Mouse (Mus musculus) MEL (cell line): ENCODE results near the gene Dap. TPM values are rescaled to one million over a fixed set of nuclear protein-coding genes. Genes with fewer than 3 reads are reported as not detected.

Source experiments
- DNase-seq: peaks from one replicate; pipeline ENCODE4 v3.0.0; 2011; ENCODE audit warnings: low read depth, low spot score
- H3K27ac ChIP-seq: 2 replicates; pipeline ENCODE4 v1.5.1; 2012; ENCODE audit warnings: low read depth, mild to moderate bottlenecking, control low read depth, low read length, moderate library complexity; ENCODE audit not compliant: control insufficient read depth
- H3K27me3 ChIP-seq, 2 experiments: fragments of 150-350 bp in 1 of 2; sonication (generic) in 1 of 2; 2 replicates each; pipeline ENCODE4 v1.6.1; 2012; ENCODE audit warnings: low read length in 2 of 2, mild to moderate bottlenecking in 2 of 2, improper control_type of control experiment in 1 of 2, moderate library complexity in 1 of 2; ENCODE audit not compliant: insufficient read depth in 2 of 2, control insufficient read depth in 1 of 2
- H3K36me3 ChIP-seq, 2 experiments: 2 replicates each; pipeline ENCODE4 v1.6.1; 2012 to 2014; ENCODE audit warnings: low read length in 2 of 2, improper control_type of control experiment in 1 of 2, inconsistent platforms in 1 of 2, mild to moderate bottlenecking in 1 of 2; ENCODE audit not compliant: insufficient read depth in 2 of 2, control insufficient read depth in 1 of 2
- H3K4me1 ChIP-seq, 2 experiments: fragments of 150-350 bp in 1 of 2; sonication (generic) in 1 of 2; 2 replicates each; pipeline ENCODE4 v1.6.1; 2012; ENCODE audit warnings: low read length in 2 of 2, improper control_type of control experiment in 1 of 2, mild to moderate bottlenecking in 1 of 2; ENCODE audit not compliant: insufficient read depth in 2 of 2, control insufficient read depth in 1 of 2
- H3K4me3 ChIP-seq, 2 experiments: fragments of 150-350 bp in 1 of 2; sonication (generic) in 1 of 2; 2 replicates each; pipeline ENCODE4 v1.5.1; 2012; ENCODE audit warnings: low read depth in 2 of 2, low read length in 2 of 2, mild to moderate bottlenecking in 2 of 2, moderate library complexity in 2 of 2, control low read depth in 1 of 2, improper control_type of control experiment in 1 of 2; ENCODE audit not compliant: control insufficient read depth in 1 of 2, insufficient read depth in 1 of 2
- H3K79me2 ChIP-seq: 2 replicates; pipeline ENCODE4 v1.6.1; 2012; ENCODE audit warnings: mild to moderate bottlenecking, low read length, moderate library complexity; ENCODE audit not compliant: control insufficient read depth, poor library complexity, insufficient read depth
- H3K9ac ChIP-seq: 2 replicates; pipeline ENCODE4 v1.6.1; 2012; ENCODE audit warnings: low read depth, mild to moderate bottlenecking, control low read depth, low read length, moderate library complexity; ENCODE audit not compliant: control insufficient read depth, poor library complexity, severe bottlenecking
- H3K9me3 ChIP-seq: fragments of 150-350 bp; sonication (generic); replicated peaks from 2 replicates; pipeline ENCODE4 v1.6.1; 2012; ENCODE audit warnings: mild to moderate bottlenecking, low read length, improper control_type of control experiment, moderate library complexity; ENCODE audit not compliant: insufficient read depth
- BHLHE40 ChIP-seq: IDR thresholded peaks from 2 replicates; pipeline ENCODE4 v1.6.1; 2012; ENCODE audit warnings: low read depth, mild to moderate bottlenecking, inconsistent platforms, low read length, improper control_type of control experiment, borderline replicate concordance
- CHD1 ChIP-seq: IDR thresholded peaks from 2 replicates; pipeline ENCODE4 v1.6.1; 2012; ENCODE audit warnings: low read depth, mild to moderate bottlenecking, inconsistent platforms, low read length, improper control_type of control experiment
- CHD2 ChIP-seq: IDR thresholded peaks from 2 replicates; pipeline ENCODE4 v1.6.1; 2011; ENCODE audit warnings: low read length, improper control_type of control experiment
- CTCF ChIP-seq, 3 experiments: IDR thresholded peaks in 2 of 3; conservative IDR thresholded peaks in 1 of 3; 2 replicates each; pipeline ENCODE4 v1.5.1; 2011 to 2012; ENCODE audit warnings: low read length in 3 of 3, low read depth in 2 of 3, mild to moderate bottlenecking in 2 of 3, improper control_type of control experiment in 1 of 3, inconsistent platforms in 1 of 3, mixed read lengths in 1 of 3, moderate library complexity in 1 of 3; ENCODE audit not compliant: control insufficient read depth in 1 of 3, insufficient read depth in 1 of 3, poor library complexity in 1 of 3, severe bottlenecking in 1 of 3
- E2F4 ChIP-seq: IDR thresholded peaks from 2 replicates; pipeline ENCODE4 v1.6.1; 2011; ENCODE audit warnings: low read depth, low read length, improper control_type of control experiment, borderline replicate concordance
- ELF1 ChIP-seq: IDR thresholded peaks from 2 replicates; pipeline ENCODE4 v1.6.1; 2014; ENCODE audit warnings: low read depth, mild to moderate bottlenecking, inconsistent platforms, low read length, improper control_type of control experiment, moderate library complexity
- EP300 ChIP-seq, 2 experiments: IDR thresholded peaks; 2 replicates each; pipeline ENCODE4 v1.6.1; 2011; ENCODE audit warnings: improper control_type of control experiment in 2 of 2, low read length in 2 of 2, low read depth in 1 of 2, mild to moderate bottlenecking in 1 of 2
- ETS1 ChIP-seq: IDR thresholded peaks from 2 replicates; pipeline ENCODE4 v1.6.1; 2012; ENCODE audit warnings: low read depth, mild to moderate bottlenecking, inconsistent platforms, low read length, improper control_type of control experiment, moderate library complexity
- GABPA ChIP-seq: IDR thresholded peaks from 2 replicates; pipeline ENCODE4 v1.6.1; 2012; ENCODE audit warnings: low read depth, mild to moderate bottlenecking, inconsistent platforms, low read length, improper control_type of control experiment, moderate library complexity
- GATA1 ChIP-seq: IDR thresholded peaks from 2 replicates; pipeline ENCODE4 v1.6.1; 2011; ENCODE audit warnings: low read depth, low read length, improper control_type of control experiment
- KAT2A ChIP-seq: conservative IDR thresholded peaks from 2 replicates; pipeline ENCODE4 v1.6.1; 2012; ENCODE audit warnings: low read depth, low read length, improper control_type of control experiment, inconsistent platforms
- MAFK ChIP-seq: IDR thresholded peaks from 2 replicates; pipeline ENCODE4 v1.6.1; 2011; ENCODE audit warnings: low read depth, mild to moderate bottlenecking, low read length, improper control_type of control experiment, borderline replicate concordance
- MAX ChIP-seq: IDR thresholded peaks from 2 replicates; pipeline ENCODE4 v1.6.1; 2011; ENCODE audit warnings: low read length, improper control_type of control experiment
- MAZ ChIP-seq: IDR thresholded peaks from 2 replicates; pipeline ENCODE4 v1.6.1; 2012; ENCODE audit warnings: low read depth, mild to moderate bottlenecking, inconsistent platforms, low read length, improper control_type of control experiment
- MEF2A ChIP-seq: IDR thresholded peaks from 2 replicates; pipeline ENCODE4 v1.6.1; 2014; ENCODE audit warnings: low read depth, mild to moderate bottlenecking, inconsistent platforms, low read length, improper control_type of control experiment; ENCODE audit not compliant: poor library complexity, insufficient replicate concordance, severe bottlenecking; ENCODE audit errors: extremely low read depth
- MXI1 ChIP-seq: IDR thresholded peaks from 2 replicates; pipeline ENCODE4 v1.6.1; 2011; ENCODE audit warnings: mild to moderate bottlenecking, low read depth, low read length, improper control_type of control experiment
- MYB ChIP-seq: IDR thresholded peaks from 2 replicates; pipeline ENCODE4 v1.6.1; 2011; ENCODE audit warnings: mild to moderate bottlenecking, low read depth, low read length, improper control_type of control experiment
- MYC ChIP-seq: IDR thresholded peaks from 2 replicates; pipeline ENCODE4 v1.6.1; 2011; ENCODE audit warnings: low read depth, mild to moderate bottlenecking, low read length, improper control_type of control experiment, moderate library complexity
- NELFE ChIP-seq: IDR thresholded peaks from 2 replicates; pipeline ENCODE4 v1.6.1; 2011; ENCODE audit warnings: low read depth, low read length, improper control_type of control experiment
- NRF1 ChIP-seq: IDR thresholded peaks from 2 replicates; pipeline ENCODE4 v1.6.1; 2014; ENCODE audit warnings: low read depth, mild to moderate bottlenecking, inconsistent platforms, low read length, improper control_type of control experiment, moderate library complexity; ENCODE audit not compliant: poor library complexity, insufficient read depth, severe bottlenecking
- POLR2A ChIP-seq, 2 experiments: IDR thresholded peaks; 2 replicates each; pipeline ENCODE4 v1.6.1; 2011 to 2012; ENCODE audit warnings: low read length in 2 of 2, mild to moderate bottlenecking in 2 of 2, control low read depth in 1 of 2, improper control_type of control experiment in 1 of 2, low read depth in 1 of 2, moderate library complexity in 1 of 2; ENCODE audit not compliant: control insufficient read depth in 1 of 2, insufficient read depth in 1 of 2, poor library complexity in 1 of 2
- POLR2AphosphoS2 ChIP-seq: IDR thresholded peaks from 2 replicates; pipeline ENCODE4 v1.6.1; 2011; ENCODE audit warnings: low read length, improper control_type of control experiment
- RAD21 ChIP-seq: IDR thresholded peaks from 2 replicates; pipeline ENCODE4 v1.6.1; 2011; ENCODE audit warnings: mild to moderate bottlenecking, low read depth, low read length, improper control_type of control experiment
- RCOR1 ChIP-seq: IDR thresholded peaks from 2 replicates; pipeline ENCODE4 v1.6.1; 2012; ENCODE audit warnings: low read depth, mild to moderate bottlenecking, inconsistent platforms, low read length, improper control_type of control experiment
- SIN3A ChIP-seq: IDR thresholded peaks from 2 replicates; pipeline ENCODE4 v1.6.1; 2012; ENCODE audit warnings: low read length, improper control_type of control experiment, inconsistent platforms
- SMC3 ChIP-seq: IDR thresholded peaks from 2 replicates; pipeline ENCODE4 v1.6.1; 2011; ENCODE audit warnings: low read depth, low read length, improper control_type of control experiment
- TAL1 ChIP-seq: IDR thresholded peaks from 2 replicates; pipeline ENCODE4 v1.6.1; 2012; ENCODE audit warnings: mild to moderate bottlenecking, inconsistent platforms, low read length, moderate library complexity, mixed read lengths
- TBP ChIP-seq: IDR thresholded peaks from 2 replicates; pipeline ENCODE4 v1.8.0; 2011; ENCODE audit warnings: low read depth, low read length, improper control_type of control experiment
- TCF12 ChIP-seq: IDR thresholded peaks from 2 replicates; pipeline ENCODE4 v1.6.1; 2014; ENCODE audit warnings: low read depth, mild to moderate bottlenecking, inconsistent platforms, low read length, improper control_type of control experiment, moderate library complexity
- UBTF ChIP-seq: IDR thresholded peaks from 2 replicates; pipeline ENCODE4 v1.6.1; 2012; ENCODE audit warnings: low read depth, mild to moderate bottlenecking, inconsistent platforms, low read length, improper control_type of control experiment, moderate library complexity, borderline replicate concordance; ENCODE audit not compliant: insufficient read depth
- USF1 ChIP-seq: IDR thresholded peaks from 2 replicates; pipeline ENCODE4 v1.6.1; 2014; ENCODE audit warnings: low read depth, mild to moderate bottlenecking, inconsistent platforms, low read length, improper control_type of control experiment, moderate library complexity
- USF2 ChIP-seq, 2 experiments: IDR thresholded peaks; 2 replicates each; pipeline ENCODE4 v1.6.1; 2011 to 2012; ENCODE audit warnings: improper control_type of control experiment in 2 of 2, low read length in 2 of 2, borderline replicate concordance in 1 of 2, inconsistent platforms in 1 of 2, low read depth in 1 of 2, mild to moderate bottlenecking in 1 of 2; ENCODE audit not compliant: insufficient read depth in 1 of 2
- ZC3H11A ChIP-seq: IDR thresholded peaks from 2 replicates; pipeline ENCODE4 v1.6.1; 2012; ENCODE audit warnings: low read depth, mild to moderate bottlenecking, inconsistent platforms, low read length, improper control_type of control experiment
- ZKSCAN1 ChIP-seq: IDR thresholded peaks from 2 replicates; pipeline ENCODE4 v1.6.1; 2012; ENCODE audit warnings: low read depth, mild to moderate bottlenecking, inconsistent platforms, low read length, improper control_type of control experiment, moderate library complexity
- ZMIZ1 ChIP-seq: IDR thresholded peaks from 2 replicates; pipeline ENCODE4 v1.6.1; 2012; ENCODE audit warnings: low read depth, mild to moderate bottlenecking, inconsistent platforms, low read length, improper control_type of control experiment, moderate library complexity
- ZNF384 ChIP-seq: IDR thresholded peaks from 2 replicates; pipeline ENCODE4 v1.6.1; 2012; ENCODE audit warnings: low read depth, mild to moderate bottlenecking, inconsistent platforms, low read length, improper control_type of control experiment
- polyA plus RNA-seq, 2 experiments: library from polyadenylated mRNA; stranded (reverse) in 1 of 2; unstranded in 1 of 2; fragments of >175 nt in 1 of 2; fragments of >200 nt in 1 of 2; gene quantifications; 2 replicates each; pipeline versions ENCODE4 v1.2.1 to v1.2.4; 2012; ENCODE audit warnings: low replicate concordance in 2 of 2, low read depth in 1 of 2; ENCODE audit not compliant: insufficient read length in 2 of 2, insufficient read depth in 1 of 2, missing spikeins in 1 of 2
- total RNA-seq: library from RNA; depleted of rRNA; stranded (reverse); fragments of 300-350 nt; gene quantifications from 2 replicates; pipeline ENCODE4 v1.2.3, GENCODE M21; 2012; rRNA removed

Gene Dap
- total RNA-seq: 17.8 and 18.0 TPM in 2 replicates
- 10 to 100 TPM in 1 of 2 experiments, not detected in 1; 72.6 TPM for polyA plus RNA-seq

- Histone ChIP-seq H3K4me3 (peak within 1 kb of the TSS; percentile 85 to 87), H3K79me2 (peaks cover 3% of the 10 kb centered on the region; the same call in 1 of the 2 replicates), H3K4me1 (peaks cover 0 to 15% of the 10 kb centered on the region in 2 experiments; a peak in 2 of 4 replicates), H3K9me3 (no peaks in the 10 kb centered on the region), H3K27me3 (peaks cover 0 to 2% of the 10 kb centered on the region in 2 experiments; a peak in 1 of 4 replicates), H3K36me3 (peaks cover 0 to 11% of the 10 kb centered on the region in 2 experiments; a peak in 2 of 4 replicates), H3K27ac (peak within 1 kb of the TSS; percentile 56), H3K9ac (peak within 1 kb of the TSS; percentile 88)
- peak; percentile 99 for DNase-seq
- TF ChIP-seq SIN3A (peak; percentile 37), MAFK (no peak), MEF2A (no peak), TCF12 (peak; percentile 40), E2F4 (no peak), USF1 (peak; percentile 58; the same call in 1 of the 2 replicates), GATA1 (no peak), SMC3 (no peak), MYC (no peak), ZKSCAN1 (no peak), EP300 (IDR thresholded peaks at IDR 0.05; ENCODE audit: low read depth in 1 of 2, low read length in 2 of 2) (no peak), TBP (no peak), POLR2A (IDR thresholded peaks at IDR 0.05; ENCODE audit: control insufficient read depth in 1 of 2, insufficient read depth in 1 of 2, low read depth in 1 of 2, low read length in 2 of 2, poor library complexity in 1 of 2) (peak in 1 of 2 experiments; percentile 59; a peak in 2 of 4 replicates), TAL1 (no peak), BHLHE40 (no peak), MYB (no peak), ZMIZ1 (peak; percentile 73; the same call in 1 of the 2 replicates), USF2 (IDR thresholded peaks at IDR 0.05; ENCODE audit: borderline replicate concordance in 1 of 2, insufficient read depth in 1 of 2, low read depth in 1 of 2, low read length in 2 of 2) (no peak), ELF1 (no peak), UBTF (no peak), MAX (peak; percentile 81), NRF1 (peak; percentile 98), CHD1 (no peak), ZNF384 (no peak), RCOR1 (no peak), MXI1 (peak; percentile 90; the same call in 1 of the 2 replicates), NELFE (peak; percentile 42), ETS1 (no peak), CHD2 (no peak), KAT2A (no peak), GABPA (0 out of 2 replicates have a peak, but pooled peaks have one; percentile 13), MAZ (peak; percentile 48), CTCF (IDR thresholded peaks at IDR 0.05 in 2 of 3, conservative IDR thresholded peaks at IDR 0.05 in 1 of 3; ENCODE audit: control insufficient read depth in 1 of 3, insufficient read depth in 1 of 3, low read depth in 2 of 3, low read length in 3 of 3, poor library complexity in 1 of 3, severe bottlenecking in 1 of 3) (no peak), POLR2AphosphoS2 (no peak), RAD21 (no peak), ZC3H11A (no peak)
These were observed at the start of gene Dap for GRCm38 (mm10) chr15:31224135-31224761. Gene Dap (plus strand): TSS chr15:31224314.
